Mouse (Mus musculus): Measurements from ENCODE around the gene Gm10061. TPM values are rescaled to one million over a fixed set of nuclear protein-coding genes. Genes with fewer than 3 reads are reported as not detected.
"Not testable (repeated sequence)": the region's sequence is repeated elsewhere in the genome, so short reads cannot be mapped to it uniquely, and the experiment has no call there.

Gene Gm10061
- polyA plus RNA-seq (2015; fragmentation: Nextera tagmentation; extraction: Ambion mirVana), result not detected in 2 replicates

- Histone ChIP-seq H3K36me3 (no peaks in the 10 kb centered on the region), H3K27ac (no peak within 1 kb of the TSS), H3K27me3 (no peaks in the 10 kb centered on the region), H3K9me3 (no peaks in the 10 kb centered on the region), H3K4me1 (no peaks in the 10 kb centered on the region), H3K9ac (no peak within 1 kb of the TSS), H3K4me2 (no peak within 1 kb of the TSS), H3K4me3 (no peak within 1 kb of the TSS)
- WGBS, result 81% methylated on average over 1 of the region's 1 CpGs
- no peak for ATAC-seq (ENCODE audit: insufficient number of reproducible peaks, low FRiP score, low TSS enrichment, low read depth)
Observed at GRCm38 (mm10) chr16:89150786-89151185, at the start of gene Gm10061. Gm10061 (plus strand) TSS chr16:89151086.

- H3K4me1 ChIP-seq, result no peaks in the 10 kb centered on the region
- no peaks in the 10 kb centered on the region for H3K9me3 ChIP-seq
- no peaks in the 10 kb centered on the region for H3K36me3 ChIP-seq
- no peak within 1 kb of the TSS for H3K4me2 ChIP-seq
- WGBS, result 95% methylated on average over 1 of the region's 1 CpGs
- ATAC-seq (ENCODE audit: insufficient number of reproducible peaks, low FRiP score, low TSS enrichment, low read depth), result no peak
- no peak within 1 kb of the TSS for H3K9ac ChIP-seq
- no peak within 1 kb of the TSS for H3K27ac ChIP-seq
- no peaks in the 10 kb centered on the region for H3K27me3 ChIP-seq
- no peak within 1 kb of the TSS for H3K4me3 ChIP-seq
Observed at GRCm38 (mm10) chr16:89140551-89140950, 10.3 kb upstream of the Gm10061 start, which contains the start of gene Gm6358. Gm6358 (plus strand) TSS chr16:89140851.

DNA sequence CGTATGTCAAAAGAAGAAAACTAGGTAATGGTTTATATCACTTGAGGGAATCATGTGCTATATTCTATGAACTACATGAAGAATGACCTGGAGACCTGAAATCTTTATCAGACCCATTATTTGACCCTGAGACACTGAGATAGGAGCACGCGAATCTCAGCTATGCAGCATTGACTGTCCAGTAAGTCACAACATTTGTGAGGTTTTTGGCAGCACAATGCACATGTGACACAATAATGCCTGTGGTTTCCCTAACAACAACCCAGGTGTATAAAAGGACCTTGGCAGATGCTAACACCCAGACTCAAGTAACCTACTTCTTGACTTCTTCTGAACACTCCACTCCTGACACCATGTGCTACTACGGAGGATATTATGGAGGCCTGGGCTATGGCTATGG is 6.8 kb downstream of the Gm10061 start, which contains the start of gene Gm9789:
Gm9789 (plus strand) TSS at position 301 of the 400 bp plus-strand sequence.
- H3K4me1 ChIP-seq, result no peaks in the 10 kb centered on the region

DNA sequence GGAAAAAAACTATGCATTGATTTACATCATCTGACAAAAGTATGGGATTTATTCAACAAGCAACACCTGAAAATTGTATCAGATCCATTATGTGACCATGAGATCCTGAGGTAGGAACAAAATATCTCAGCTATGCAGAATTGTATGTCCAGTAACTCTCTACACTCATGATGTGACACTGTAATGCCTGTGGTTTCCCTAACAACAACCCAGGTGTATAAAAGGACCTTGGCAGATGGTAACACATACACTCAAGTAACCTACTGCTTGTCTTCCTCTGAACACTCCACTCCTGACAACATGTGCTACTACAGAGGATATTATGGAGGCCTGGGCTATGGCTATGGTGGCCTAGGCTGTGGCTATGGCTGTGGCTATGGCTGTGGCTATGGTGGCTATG is 18.3 kb downstream of the Gm10061 start, which contains the start of gene Gm7735:
Gm7735 (plus strand) TSS at position 301 of the 400 bp plus-strand sequence.
- not testable (repeated sequence) for H3K4me3 ChIP-seq; H3K27me3 ChIP-seq; H3K4me2 ChIP-seq; H3K4me1 ChIP-seq; H3K9ac ChIP-seq; H3K27ac ChIP-seq; ATAC-seq (ENCODE audit: insufficient number of reproducible peaks, low FRiP score, low TSS enrichment, low read depth); H3K36me3 ChIP-seq; H3K9me3 ChIP-seq

More for the DNA sequence above, 6.8 kb downstream of the Gm10061 start, which contains the start of gene Gm9789:
- Histone ChIP-seq H3K27ac (no peak within 1 kb of the TSS), H3K27me3 (no peaks in the 10 kb centered on the region), H3K36me3 (no peaks in the 10 kb centered on the region), H3K4me2 (no peak within 1 kb of the TSS), H3K9me3 (no peaks in the 10 kb centered on the region), H3K4me3 (no peak within 1 kb of the TSS), H3K9ac (no peak within 1 kb of the TSS)
- ATAC-seq (ENCODE audit: insufficient number of reproducible peaks, low FRiP score, low TSS enrichment, low read depth), result no peak
- 84% methylated on average over 4 of the region's 4 CpGs for WGBS

DNA sequence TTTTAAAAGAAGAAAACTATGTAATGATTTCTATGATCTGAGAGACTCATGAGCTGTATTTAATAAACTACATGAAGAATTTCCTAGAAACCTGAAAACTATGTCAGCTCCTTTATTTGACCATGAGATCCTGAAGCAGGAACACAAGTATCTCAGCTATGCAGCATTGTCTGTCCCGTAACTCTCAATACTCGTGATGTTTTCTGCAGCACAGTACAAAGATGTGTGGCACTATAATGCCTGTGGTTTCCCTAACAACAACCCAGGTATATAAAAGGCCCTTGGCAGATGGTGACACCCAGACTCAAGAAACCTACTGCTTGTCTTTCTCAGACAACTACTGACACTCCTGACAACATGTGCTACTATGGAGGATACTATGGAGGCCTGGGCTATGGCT is 23.5 kb downstream of the Gm10061 start, which contains the start of gene 1110057P08Rik:
1110057P08Rik (plus strand) TSS at position 301 of the 400 bp plus-strand sequence.
- Histone ChIP-seq H3K27ac (no peak within 1 kb of the TSS), H3K36me3 (no peaks in the 10 kb centered on the region), H3K4me1 (no peaks in the 10 kb centered on the region), H3K27me3 (no peaks in the 10 kb centered on the region), H3K4me2 (no peak within 1 kb of the TSS), H3K9me3 (no peaks in the 10 kb centered on the region), H3K4me3 (no peak within 1 kb of the TSS), H3K9ac (no peak within 1 kb of the TSS)
- no peak for ATAC-seq (ENCODE audit: insufficient number of reproducible peaks, low FRiP score, low TSS enrichment, low read depth)
- 64% methylated on average over 2 of the region's 2 CpGs for WGBS

GRCm38 (mm10) chr16:89188621-89189020 is 37.7 kb downstream of the Gm10061 start:
- no peak overlapping the region for H3K4me3 ChIP-seq
- H3K9ac ChIP-seq, result no peak overlapping the region
- no peaks in the 10 kb centered on the region for H3K27me3 ChIP-seq
- 76% methylated on average over 4 of the region's 4 CpGs for WGBS
- no peaks in the 10 kb centered on the region for H3K36me3 ChIP-seq
- H3K4me2 ChIP-seq, result no peak overlapping the region
- no peaks in the 10 kb centered on the region for H3K9me3 ChIP-seq
- no peak overlapping the region for H3K27ac ChIP-seq
- H3K4me1 ChIP-seq, result no peaks in the 10 kb centered on the region
- ATAC-seq (ENCODE audit: insufficient number of reproducible peaks, low FRiP score, low TSS enrichment, low read depth), result no peak

Other genes starting within 250 kb of the Gm10061 start
- gene Krtap19-9b, start 218.8 kb upstream of the Gm10061 start, polyA plus RNA-seq (2015; fragmentation: Nextera tagmentation; extraction: Ambion mirVana), result not detected in 2 replicates
- 0.42 TPM in 1 of 2 replicates, not detected in the other for gene Krtap16-3, start 188.2 kb upstream of the Gm10061 start, polyA plus RNA-seq (2015; fragmentation: Nextera tagmentation; extraction: Ambion mirVana)
- 0.50 and 1.2 TPM in 2 replicates for gene Krtap22-2, start 140.3 kb upstream of the Gm10061 start, polyA plus RNA-seq (2015; fragmentation: Nextera tagmentation; extraction: Ambion mirVana)
- gene Gm10229, start 135.8 kb upstream of the Gm10061 start, polyA plus RNA-seq (2015; fragmentation: Nextera tagmentation; extraction: Ambion mirVana), result 1.0 TPM in 1 of 2 replicates, not detected in the other
- 0.68 TPM in 1 of 2 replicates, not detected in the other for gene Krtap6-1, start 119.4 kb upstream of the Gm10061 start, polyA plus RNA-seq (2015; fragmentation: Nextera tagmentation; extraction: Ambion mirVana)
- gene Gm10228, start 109.6 kb upstream of the Gm10061 start, polyA plus RNA-seq (2015; fragmentation: Nextera tagmentation; extraction: Ambion mirVana), result 0.65 TPM in 1 of 2 replicates, not detected in the other
- gene Krtap6-5, start 103.2 kb upstream of the Gm10061 start, polyA plus RNA-seq (2015; fragmentation: Nextera tagmentation; extraction: Ambion mirVana), result not detected in 2 replicates
- 0.64 and 2.6 TPM in 2 replicates for gene 1110025L11Rik, start 87.1 kb upstream of the Gm10061 start, polyA plus RNA-seq (2015; fragmentation: Nextera tagmentation; extraction: Ambion mirVana)
- not detected in 2 replicates for gene Krtap6-3, start 67.1 kb upstream of the Gm10061 start, polyA plus RNA-seq (2015; fragmentation: Nextera tagmentation; extraction: Ambion mirVana)
- gene Gm6358, start 10.2 kb upstream of the Gm10061 start, polyA plus RNA-seq (2015; fragmentation: Nextera tagmentation; extraction: Ambion mirVana), result not detected in 2 replicates
- gene Gm9789, start 6.9 kb downstream of the Gm10061 start, polyA plus RNA-seq (2015; fragmentation: Nextera tagmentation; extraction: Ambion mirVana), result not detected in 2 replicates
- not detected in 2 replicates for gene Gm7735, start 18.4 kb downstream of the Gm10061 start, polyA plus RNA-seq (2015; fragmentation: Nextera tagmentation; extraction: Ambion mirVana)
- not detected in 2 replicates for gene 1110057P08Rik, start 23.6 kb downstream of the Gm10061 start, polyA plus RNA-seq (2015; fragmentation: Nextera tagmentation; extraction: Ambion mirVana)
- not detected in 2 replicates for gene Krtap20-2, start 54.8 kb downstream of the Gm10061 start, polyA plus RNA-seq (2015; fragmentation: Nextera tagmentation; extraction: Ambion mirVana)

All from limb, embryonic 15.5 days (tissue).